Mouse (Mus musculus) CH12.LX (cell line): ENCODE data around the gene Tbrg1. TPM values are rescaled to one million over a fixed set of nuclear protein-coding genes. Genes with fewer than 3 reads are reported as not detected.

Experiments used
- DNase-seq: peaks from one replicate; pipeline ENCODE4 v3.0.0-alpha.2; 2013; ENCODE audit errors: extremely low read depth
- H3K27ac ChIP-seq: 2 replicates; pipeline ENCODE4 v1.5.1; 2012; ENCODE audit warnings: low read depth, mild to moderate bottlenecking, control low read depth, moderate library complexity; ENCODE audit not compliant: insufficient read depth
- H3K27me3 ChIP-seq: replicated peaks from 2 replicates; pipeline ENCODE3; 2012; ENCODE audit warnings: inconsistent platforms
- H3K36me3 ChIP-seq, 2 experiments: replicated peaks in 1 of 2; 2 replicates each; pipeline versions ENCODE3 to v1.6.1; 2012; ENCODE audit warnings: inconsistent platforms in 1 of 2, low read length in 1 of 2, mild to moderate bottlenecking in 1 of 2, mixed read lengths in 1 of 2, moderate library complexity in 1 of 2; ENCODE audit not compliant: control insufficient read depth in 1 of 2, insufficient read depth in 1 of 2
- H3K4me1 ChIP-seq, 2 experiments: 2 replicates each; pipeline ENCODE4 v1.6.1; 2012; ENCODE audit warnings: inconsistent platforms in 1 of 2, moderate library complexity in 1 of 2; ENCODE audit not compliant: insufficient read depth in 2 of 2, control insufficient read depth in 1 of 2
- H3K4me2 ChIP-seq: 2 replicates; pipeline ENCODE4 v1.6.1; 2012; ENCODE audit warnings: low read depth, mild to moderate bottlenecking, control low read depth; ENCODE audit not compliant: poor library complexity, insufficient read depth, severe bottlenecking
- H3K4me3 ChIP-seq, 3 experiments: fragments of 150-350 bp in 1 of 3; sonication (generic) in 1 of 3; replicated peaks in 1 of 3; 2 replicates each; pipeline versions ENCODE3 to v1.5.1; 2011 to 2012; ENCODE audit warnings: low read depth in 2 of 3, low read length in 2 of 3, mild to moderate bottlenecking in 2 of 3, moderate library complexity in 2 of 3, control low read depth in 1 of 3, improper control_type of control experiment in 1 of 3, inconsistent platforms in 1 of 3, mixed read lengths in 1 of 3; ENCODE audit not compliant: poor library complexity in 1 of 3
- H3K79me2 ChIP-seq: replicated peaks from 2 replicates; pipeline ENCODE4 v1.6.1; 2012; ENCODE audit warnings: mild to moderate bottlenecking, moderate library complexity; ENCODE audit not compliant: control insufficient read depth, poor library complexity, insufficient read depth, severe bottlenecking; ENCODE audit errors: extremely low read depth
- H3K9ac ChIP-seq: 2 replicates; pipeline ENCODE4 v1.6.1; 2012; ENCODE audit warnings: low read depth, mild to moderate bottlenecking, control low read depth, moderate library complexity; ENCODE audit not compliant: insufficient read depth
- H3K9me3 ChIP-seq: replicated peaks from 2 replicates; pipeline ENCODE3; 2012; ENCODE audit warnings: low read length, inconsistent platforms, mixed read lengths
- BHLHE40 ChIP-seq: IDR thresholded peaks from 2 replicates; pipeline ENCODE4 v1.6.1; 2011; ENCODE audit warnings: mild to moderate bottlenecking, low read depth, low read length, improper control_type of control experiment
- CHD1 ChIP-seq: IDR thresholded peaks from 2 replicates; pipeline ENCODE4 v1.6.1; 2012; ENCODE audit warnings: low read depth, low read length, improper control_type of control experiment, inconsistent platforms
- CHD2 ChIP-seq: IDR thresholded peaks from 2 replicates; pipeline ENCODE4 v1.6.1; 2011; ENCODE audit warnings: low read length, improper control_type of control experiment
- CTCF ChIP-seq, 2 experiments: IDR thresholded peaks in 1 of 2; conservative IDR thresholded peaks in 1 of 2; 2 replicates each; pipeline ENCODE4 v1.5.1; 2011 to 2012; ENCODE audit warnings: low read depth in 2 of 2, low read length in 2 of 2, improper control_type of control experiment in 1 of 2, inconsistent platforms in 1 of 2, mild to moderate bottlenecking in 1 of 2, moderate library complexity in 1 of 2
- ELF1 ChIP-seq: IDR thresholded peaks from 2 replicates; pipeline ENCODE4 v1.6.1; 2014; ENCODE audit warnings: low read depth, mild to moderate bottlenecking, inconsistent platforms, low read length, improper control_type of control experiment
- EP300 ChIP-seq: IDR thresholded peaks from 2 replicates; pipeline ENCODE4 v1.6.1; 2011; ENCODE audit warnings: low read length, improper control_type of control experiment
- ETS1 ChIP-seq: conservative IDR thresholded peaks from 2 replicates; pipeline ENCODE4 v1.6.1; 2012; ENCODE audit warnings: low read depth, mild to moderate bottlenecking, inconsistent platforms, low read length, improper control_type of control experiment, moderate library complexity
- GABPA ChIP-seq: IDR thresholded peaks from 2 replicates; pipeline ENCODE4 v1.6.1; 2012; ENCODE audit warnings: low read depth, low read length, improper control_type of control experiment, inconsistent platforms; ENCODE audit not compliant: insufficient replicate concordance
- IRF4 ChIP-seq: IDR thresholded peaks from 2 replicates; pipeline ENCODE4 v1.6.1; 2014; ENCODE audit warnings: low read depth, mild to moderate bottlenecking, inconsistent platforms, low read length, improper control_type of control experiment
- JUND ChIP-seq: conservative IDR thresholded peaks from 2 replicates; pipeline ENCODE4 v1.6.1; 2011; ENCODE audit warnings: low read depth, low read length, improper control_type of control experiment
- MAFK ChIP-seq: IDR thresholded peaks from 2 replicates; pipeline ENCODE4 v1.6.1; 2011; ENCODE audit warnings: low read length, improper control_type of control experiment; ENCODE audit not compliant: insufficient replicate concordance
- MAX ChIP-seq: IDR thresholded peaks from 2 replicates; pipeline ENCODE4 v1.6.1; 2011; ENCODE audit warnings: low read length, improper control_type of control experiment
- MEF2A ChIP-seq: IDR thresholded peaks from 2 replicates; pipeline ENCODE4 v1.6.1; 2014; ENCODE audit warnings: low read depth, mild to moderate bottlenecking, inconsistent platforms, low read length, improper control_type of control experiment, borderline replicate concordance
- MYC ChIP-seq: IDR thresholded peaks from 2 replicates; pipeline ENCODE4 v1.6.1; 2011; ENCODE audit warnings: low read depth, mild to moderate bottlenecking, improper control_type of control experiment, low read length
- POLR2A ChIP-seq: IDR thresholded peaks from 2 replicates; pipeline ENCODE4 v1.6.1; 2011; ENCODE audit warnings: low read depth, mild to moderate bottlenecking, improper control_type of control experiment, low read length
- POLR2AphosphoS2 ChIP-seq: IDR thresholded peaks from 2 replicates; pipeline ENCODE4 v1.6.1; 2011; ENCODE audit warnings: low read depth, low read length, improper control_type of control experiment
- RCOR1 ChIP-seq: conservative IDR thresholded peaks from 2 replicates; pipeline ENCODE4 v1.6.1; 2012; ENCODE audit warnings: low read depth, mild to moderate bottlenecking, inconsistent platforms, low read length, improper control_type of control experiment
- SIN3A ChIP-seq: IDR thresholded peaks from 2 replicates; pipeline ENCODE4 v1.6.1; 2012; ENCODE audit warnings: low read length, improper control_type of control experiment, inconsistent platforms
- TBP ChIP-seq: conservative IDR thresholded peaks from 2 replicates; pipeline ENCODE4 v1.6.1; 2011; ENCODE audit warnings: low read depth, low read length, improper control_type of control experiment
- UBTF ChIP-seq: IDR thresholded peaks from 2 replicates; pipeline ENCODE4 v1.6.1; 2012; ENCODE audit warnings: low read depth, mild to moderate bottlenecking, inconsistent platforms, low read length, improper control_type of control experiment, moderate library complexity
- ZKSCAN1 ChIP-seq: IDR thresholded peaks from 2 replicates; pipeline ENCODE4 v1.6.1; 2012; ENCODE audit warnings: low read depth, inconsistent platforms, low read length, improper control_type of control experiment, borderline replicate concordance
- ZNF384 ChIP-seq: IDR thresholded peaks from 2 replicates; pipeline ENCODE4 v1.6.1; 2012; ENCODE audit warnings: low read depth, low read length, improper control_type of control experiment, inconsistent platforms
- dilution Hi-C: fragments of 300-500 bp; cut with MboI; formaldehyde crosslinking; loops from 2 replicates; pipeline ENCODE4 v1.14.3; 2020; ENCODE audit warnings: low sequenced_read_pairs; ENCODE audit not compliant: extremely low pct_unique_long_range_greater_than_20kb, extremely low pct_ligation_motif_present
- in situ Hi-C: fragments of 300-500 bp; cut with MboI; formaldehyde crosslinking; loops from 3 replicates; pipeline ENCODE4 v1.14.3; 2019; ENCODE audit warnings: low sequenced_read_pairs, low pct_ligation_motif_present, low pct_unique_long_range_greater_than_20kb, mixed read lengths
- polyA plus RNA-seq: library from polyadenylated mRNA; unstranded; fragments of >175 nt; gene quantifications from 2 replicates; pipeline ENCODE4 v1.2.1, GENCODE M21; 2012; ENCODE audit warnings: low read depth; ENCODE audit not compliant: insufficient read length
- total RNA-seq, 2 experiments: library from RNA; depleted of rRNA; stranded (reverse); fragments of 300-350 nt in 1 of 2; fragments of >200 nt in 1 of 2; gene quantifications; 2 replicates each; pipeline ENCODE4 v1.2.3; 2012 to 2014

Gene Tbrg1
- total and polyA plus RNA-seq, 3 experiments: 97.4 to 115 (median 103) TPM

DNA sequence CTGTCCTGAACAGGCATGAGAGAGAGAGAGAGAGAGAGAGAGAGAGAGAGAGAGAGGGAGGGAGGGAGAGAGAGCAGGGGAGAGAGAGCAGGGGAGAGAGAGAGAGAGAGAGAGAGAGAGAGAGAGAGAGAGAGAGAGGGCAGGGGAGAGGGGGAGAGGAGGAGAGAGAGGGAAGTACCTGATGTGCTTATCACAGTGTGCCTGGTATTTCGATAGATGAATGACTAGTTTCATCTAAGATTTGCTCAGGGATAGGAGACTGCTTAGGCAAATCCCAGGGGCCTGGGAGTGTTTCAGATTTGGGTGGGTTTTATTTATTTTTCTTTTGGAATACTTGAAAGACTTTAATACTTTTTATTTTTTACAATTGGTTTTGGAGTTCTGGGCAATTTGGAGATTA lies 6.1 kb upstream of the Tbrg1 start:
- dilution Hi-C loops: no loop called here
- H3K4me3 ChIP-seq: no peak overlapping the region
- H3K4me2 ChIP-seq: no peak overlapping the region
- H3K27me3 ChIP-seq: no peaks in the 10 kb centered on the region
- H3K79me2 ChIP-seq: no peaks in the 10 kb centered on the region
- no peak overlapping the region for H3K27ac ChIP-seq
- H3K9me3 ChIP-seq: no peaks in the 10 kb centered on the region
- no peak for DNase-seq
- peaks cover 0 to 2% of the 10 kb centered on the region in 2 experiments; a peak in 1 of 4 replicates for H3K4me1 ChIP-seq
- no peak for TF ChIP-seq JUND
- TF ChIP-seq, all 38 proteins: peak for 0
- Histone ChIP-seq H3K9ac (no peak overlapping the region), H3K36me3 (no peaks in the 10 kb centered on the region)
- in situ Hi-C loops: no loop called here

DNA sequence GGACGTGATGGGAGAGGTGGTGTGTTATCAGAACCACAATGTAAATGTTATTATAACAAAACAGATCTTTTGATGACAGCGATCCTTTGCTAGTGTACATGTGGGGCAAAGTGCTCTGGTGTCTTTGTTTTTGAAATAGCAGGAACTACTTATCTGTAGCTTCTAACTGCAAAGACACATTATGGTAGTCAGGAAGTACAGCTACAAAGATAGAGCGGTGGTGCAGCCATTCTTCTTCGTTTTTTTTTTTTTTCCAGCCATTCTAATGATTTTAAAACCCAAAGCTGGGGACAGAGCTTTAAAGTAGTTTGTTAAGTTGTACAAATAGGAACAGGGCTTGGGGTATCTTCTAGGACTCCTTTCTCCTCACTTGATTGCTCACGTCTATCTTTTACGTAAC lies 2.3 kb upstream of the Tbrg1 start:
- Histone ChIP-seq H3K36me3 (peaks cover under 1 to 6% of the 10 kb centered on the region in 2 experiments), H3K4me3 (no peak overlapping the region), H3K9me3 (no peaks in the 10 kb centered on the region), H3K79me2 (peaks cover 13% of the 10 kb centered on the region; the same call in 1 of the 2 replicates), H3K27ac (no peak overlapping the region), H3K4me2 (no peak overlapping the region), H3K27me3 (no peaks in the 10 kb centered on the region), H3K4me1 (peaks cover 0 to 8% of the 10 kb centered on the region in 2 experiments; a peak in 2 of 4 replicates), H3K9ac (no peak overlapping the region)
- no peak for TF ChIP-seq TBP
- TF ChIP-seq MYC: no peak
- TF ChIP-seq ZNF384: no peak
- no peak for TF ChIP-seq UBTF
- no peak for TF ChIP-seq ZKSCAN1
- no peak for TF ChIP-seq SIN3A
- no peak for TF ChIP-seq ETS1
- no peak for TF ChIP-seq MAFK
- TF ChIP-seq POLR2AphosphoS2: no peak
- TF ChIP-seq CHD2: no peak
- no peak for TF ChIP-seq MEF2A
- no peak for TF ChIP-seq IRF4
- in situ Hi-C loops (no loop called here), dilution Hi-C loops (no loop called here)
- DNase-seq: no peak

DNA sequence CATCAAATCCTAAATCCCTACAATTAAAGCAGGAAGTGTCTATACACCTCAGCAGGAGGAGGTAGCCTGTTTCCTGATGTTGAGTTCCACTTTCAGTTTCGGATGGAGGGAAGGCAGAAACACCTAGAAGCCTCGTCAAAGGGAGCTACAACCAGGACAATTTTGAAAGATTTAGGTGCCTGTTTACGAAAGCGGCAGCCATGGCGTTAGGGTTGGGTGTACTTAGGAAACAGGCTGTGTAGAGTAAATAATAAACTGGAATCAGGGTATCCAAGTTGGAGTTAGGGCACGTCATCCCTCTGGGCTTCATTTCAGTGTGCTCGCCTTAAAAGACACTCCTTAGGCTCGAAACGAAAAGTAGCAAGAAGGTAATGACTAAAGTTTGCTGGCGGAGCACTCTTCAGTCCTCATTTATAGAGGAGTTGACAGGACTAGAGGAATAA lies 652 bp downstream of the Tbrg1 start:
- peak overlapping the region; percentile 70 for H3K27ac ChIP-seq
- in situ Hi-C loops: no loop called here
- no peaks in the 10 kb centered on the region for H3K27me3 ChIP-seq
- no peaks in the 10 kb centered on the region for H3K9me3 ChIP-seq
- TF ChIP-seq EP300: peak; percentile 7; the same call in 1 of the 2 replicates
- TF ChIP-seq GABPA: no peak
- 0 out of 2 replicates have a peak, but pooled peaks have one; percentile 10 for TF ChIP-seq JUND
- peak; percentile 77 for TF ChIP-seq IRF4
- TF ChIP-seq POLR2A: no peak
- TF ChIP-seq BHLHE40: 0 out of 2 replicates have a peak, but pooled peaks have one; percentile 10
- no peak for TF ChIP-seq CTCF (conservative IDR thresholded peaks at IDR 0.05 in 1 of 2, IDR thresholded peaks at IDR 0.05 in 1 of 2; ENCODE audit: low read depth in 2 of 2, low read length in 2 of 2)
- 0 out of 2 replicates have a peak, but pooled peaks have one; percentile 50 for TF ChIP-seq POLR2AphosphoS2
- TF ChIP-seq ELF1: peak; percentile 53
- peak; percentile 78 for TF ChIP-seq RCOR1
- TF ChIP-seq MAX: peak; percentile 38; the same call in 1 of the 2 replicates
- peak; percentile 49; the same call in 1 of the 2 replicates for TF ChIP-seq SIN3A
- peak; percentile 90 for TF ChIP-seq CHD1
- peaks cover 25 to 34% of the 10 kb centered on the region in 2 experiments for H3K36me3 ChIP-seq
- H3K4me1 ChIP-seq: peaks cover 0 to 8% of the 10 kb centered on the region in 2 experiments; a peak in 2 of 4 replicates
- H3K4me2 ChIP-seq: peak overlapping the region; percentile 73; the same call in 1 of the 2 replicates
- peak overlapping the region; percentile 70 to 97 (median 90) for H3K4me3 ChIP-seq
- peak overlapping the region; percentile 85 for H3K9ac ChIP-seq
- dilution Hi-C loops: no loop called here
- H3K79me2 ChIP-seq: peaks cover 13% of the 10 kb centered on the region; the same call in 1 of the 2 replicates
- DNase-seq: peak; percentile 40
